Mouse (Mus musculus) layer of hippocampus, adult 11-12 months (tissue): ENCODE measurements around the gene Strap.

Experiments used
- DNase-seq: peaks from one replicate; pipeline ENCODE4 v3.0.0; 2022; ENCODE audit warnings: low spot score

The Strap gene

GRCm38 (mm10) chr6:137722220-137722931 is 12.5 kb upstream of the Strap start:
- no peak for DNase-seq

- DNase-seq = peak; percentile 61
Observed at GRCm38 (mm10) chr6:137723898-137724297, 11.0 kb upstream of the Strap start.

GRCm38 (mm10) chr6:137734460-137734845 is 425 bp upstream of the Strap start:
- DNase-seq = no peak

GRCm38 (mm10) chr6:137735671-137736238 is 877 bp downstream of the Strap start:
- no peak for DNase-seq

- no peak for DNase-seq
Observed at GRCm38 (mm10) chr6:137740972-137741371, 6.1 kb downstream of the Strap start.

GRCm38 (mm10) chr6:137744700-137745099 is 9.8 kb downstream of the Strap start:
- DNase-seq = no peak

GRCm38 (mm10) chr6:137747174-137747928 is 12.5 kb downstream of the Strap start:
- no peak for DNase-seq

- no peak for DNase-seq
Observed at GRCm38 (mm10) chr6:137751551-137752274, 16.8 kb downstream of the Strap start.

- no peak for DNase-seq
Observed at GRCm38 (mm10) chr6:137752275-137752655, 17.4 kb downstream of the Strap start.

GRCm38 (mm10) chr6:137754056-137754856 is 19.4 kb downstream of the Strap start, which contains the start of gene Dera:
TSS of gene Dera (plus strand) at chr6:137754546.
- DNase-seq = peak; percentile 73

GRCm38 (mm10) chr6:137754857-137755232 is 20.0 kb downstream of the Strap start:
- no peak for DNase-seq

- DNase-seq = no peak
Observed at GRCm38 (mm10) chr6:137756310-137756709, 21.4 kb downstream of the Strap start.

GRCm38 (mm10) chr6:137757891-137758290 is 23.0 kb downstream of the Strap start:
- no peak for DNase-seq

- DNase-seq = no peak
Observed at GRCm38 (mm10) chr6:137759681-137760080, 24.8 kb downstream of the Strap start.

GRCm38 (mm10) chr6:137760966-137761365 is 26.1 kb downstream of the Strap start:
- DNase-seq = no peak

GRCm38 (mm10) chr6:137764572-137765210 is 29.8 kb downstream of the Strap start:
- no peak for DNase-seq

GRCm38 (mm10) chr6:137766177-137766576 is 31.3 kb downstream of the Strap start:
- no peak for DNase-seq

GRCm38 (mm10) chr6:137771621-137772250 is 36.9 kb downstream of the Strap start:
- no peak for DNase-seq

- no peak for DNase-seq
Observed at GRCm38 (mm10) chr6:137772918-137773636, 38.2 kb downstream of the Strap start.

GRCm38 (mm10) chr6:137773637-137774028 is 38.8 kb downstream of the Strap start:
- DNase-seq = no peak
